Mouse (Mus musculus): ENCODE data around the gene Efemp2.

Efemp2 gene

GRCm38 (mm10) chr19:5473720-5474119, at the start of gene Efemp2:
Gene Efemp2, plus strand, starts transcription at chr19:5473954.
- DNase-seq = peak; percentile 84 to 92

- DNase-seq = peak; percentile 88 to 93
These were observed 49.5 kb upstream of the Efemp2 start for GRCm38 (mm10) chr19:5424092-5424781.

- peak; percentile 97 to 98 for DNase-seq
These were observed 48.7 kb upstream of the Efemp2 start, which contains the start of the genes Drap1 and AI837181 for GRCm38 (mm10) chr19:5424782-5425741. Gene Drap1, minus strand, starts transcription at chr19:5424979. Gene AI837181, plus strand, starts transcription at chr19:5425144.

DNA sequence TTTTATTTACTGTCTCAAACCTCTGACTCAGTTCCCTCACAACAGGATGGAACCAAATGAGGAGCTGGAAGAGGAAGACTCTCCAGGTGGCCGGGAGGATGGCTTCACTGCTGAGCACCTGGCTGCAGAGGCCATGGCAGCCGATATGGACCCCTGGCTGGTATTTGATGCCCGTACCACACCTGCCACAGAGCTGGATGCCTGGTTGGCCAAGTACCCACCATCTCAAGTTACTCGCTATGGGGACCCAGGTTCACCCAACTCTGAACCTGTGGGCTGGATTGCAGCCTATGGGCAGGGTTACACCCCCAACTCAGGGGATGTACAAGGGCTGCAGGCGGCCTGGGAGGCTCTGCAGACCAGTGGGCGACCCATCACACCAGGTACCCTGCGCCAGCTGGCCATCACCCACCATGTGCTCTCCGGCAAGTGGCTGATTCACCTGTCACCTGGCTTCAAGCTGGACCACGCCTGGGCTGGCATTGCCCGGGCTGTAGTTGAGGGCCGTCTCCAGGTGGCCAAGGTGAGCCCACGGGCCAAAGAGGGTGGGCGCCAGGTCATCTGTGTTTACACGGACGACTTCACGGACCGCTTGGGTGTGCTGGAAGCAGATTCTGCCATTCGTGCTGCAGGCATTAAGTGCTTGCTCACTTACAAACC, 47.7 kb upstream of the Efemp2 start:
- peak in 1 of 2 experiments; percentile 65 for DNase-seq

DNA sequence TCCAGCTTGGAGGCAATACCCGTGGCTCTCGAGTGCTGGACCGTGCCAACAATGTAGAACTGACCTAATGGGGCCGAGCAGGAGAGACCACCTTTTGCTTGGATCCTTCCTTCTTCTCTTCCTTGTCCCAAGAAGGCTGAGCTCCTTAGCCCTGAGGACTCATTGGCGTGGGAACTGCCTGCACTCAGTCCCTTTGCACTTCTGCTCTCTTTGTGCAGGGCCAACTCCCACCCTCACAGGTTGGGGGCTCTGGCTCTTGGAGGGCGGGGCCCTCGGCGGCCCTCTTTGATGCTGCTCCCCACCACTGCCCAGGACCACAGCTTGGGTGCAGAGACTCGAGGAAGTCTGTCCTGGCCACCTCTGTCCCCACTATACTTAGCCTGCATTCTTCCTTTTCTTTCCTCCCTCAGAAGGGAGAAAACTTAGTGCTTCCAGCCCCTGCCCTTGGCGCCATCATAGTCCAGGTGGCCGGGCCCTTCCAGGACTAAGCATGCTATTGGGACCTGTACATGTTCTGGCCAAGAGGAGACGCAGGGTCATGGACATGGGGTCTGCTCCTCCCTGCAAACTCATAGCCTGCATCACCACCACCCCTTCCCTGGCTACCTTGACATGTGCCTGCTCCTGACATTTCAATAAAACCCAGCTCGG, 47.0 kb upstream of the Efemp2 start:
- DNase-seq = no peak

GRCm38 (mm10) chr19:5428083-5428482, 45.7 kb upstream of the Efemp2 start:
- DNase-seq = peak in 1 of 2 experiments; percentile 56

DNA sequence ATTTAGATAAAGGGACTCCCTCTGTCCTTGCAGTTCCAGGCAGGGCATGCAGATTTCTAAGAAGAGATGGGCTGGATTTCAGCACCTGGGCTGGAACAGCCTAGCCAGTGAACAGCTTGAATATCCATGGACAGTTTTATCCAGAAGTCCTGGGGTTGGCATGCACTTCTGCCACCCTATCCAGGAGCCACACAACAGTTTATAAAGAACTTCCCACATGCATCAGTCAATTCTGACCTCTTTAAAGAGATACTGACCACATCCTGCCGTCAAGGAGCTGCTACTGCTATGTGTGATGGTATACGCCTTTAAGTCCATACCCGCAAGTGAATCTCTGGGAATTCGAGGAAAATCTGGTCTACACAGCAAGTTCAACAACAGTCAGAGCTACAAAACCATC, 44.5 kb upstream of the Efemp2 start:
- no peak for DNase-seq

DNA sequence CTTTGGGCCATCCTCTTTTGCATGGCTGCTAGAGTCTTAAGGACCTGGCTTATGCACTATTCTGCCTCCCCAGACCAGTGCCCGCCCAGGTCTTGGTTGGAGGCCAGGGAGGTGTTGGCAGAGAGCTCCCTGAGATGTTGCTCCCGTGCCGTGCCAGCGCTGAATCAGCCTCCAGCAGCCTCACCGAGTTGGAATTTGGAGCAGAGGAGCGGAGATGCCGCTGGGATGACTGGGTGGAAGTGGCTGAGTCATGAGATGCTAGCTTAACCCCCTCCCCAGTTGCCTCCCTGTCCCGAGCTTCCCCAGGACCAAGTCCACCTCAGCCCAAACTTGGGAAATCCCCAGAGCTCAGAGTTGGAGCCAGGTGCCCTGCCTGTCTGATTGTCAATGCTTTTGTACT, 43.9 kb upstream of the Efemp2 start:
- DNase-seq = peak; percentile 82 to 90

DNA sequence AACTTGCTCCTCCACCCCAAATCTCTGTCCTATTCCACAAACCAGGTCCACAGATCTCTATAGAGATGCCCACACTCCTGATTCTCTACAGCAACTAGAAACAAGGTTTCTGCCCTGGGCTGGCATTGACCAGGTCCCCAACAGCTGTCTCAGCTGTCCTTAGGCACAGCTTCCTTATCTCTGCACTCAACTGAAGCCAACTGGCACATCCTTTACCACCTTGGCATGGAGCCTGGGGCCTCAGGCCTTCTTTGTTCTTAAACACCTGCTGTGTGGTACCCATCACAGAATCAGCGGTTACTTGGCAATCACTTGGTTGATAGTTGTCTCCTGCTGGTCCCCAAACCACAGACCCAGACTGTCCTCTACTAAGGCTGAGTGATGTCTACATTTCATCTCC, 43.3 kb upstream of the Efemp2 start:
- no peak for DNase-seq

GRCm38 (mm10) chr19:5431911-5432464, 41.8 kb upstream of the Efemp2 start:
- no peak for DNase-seq

DNA sequence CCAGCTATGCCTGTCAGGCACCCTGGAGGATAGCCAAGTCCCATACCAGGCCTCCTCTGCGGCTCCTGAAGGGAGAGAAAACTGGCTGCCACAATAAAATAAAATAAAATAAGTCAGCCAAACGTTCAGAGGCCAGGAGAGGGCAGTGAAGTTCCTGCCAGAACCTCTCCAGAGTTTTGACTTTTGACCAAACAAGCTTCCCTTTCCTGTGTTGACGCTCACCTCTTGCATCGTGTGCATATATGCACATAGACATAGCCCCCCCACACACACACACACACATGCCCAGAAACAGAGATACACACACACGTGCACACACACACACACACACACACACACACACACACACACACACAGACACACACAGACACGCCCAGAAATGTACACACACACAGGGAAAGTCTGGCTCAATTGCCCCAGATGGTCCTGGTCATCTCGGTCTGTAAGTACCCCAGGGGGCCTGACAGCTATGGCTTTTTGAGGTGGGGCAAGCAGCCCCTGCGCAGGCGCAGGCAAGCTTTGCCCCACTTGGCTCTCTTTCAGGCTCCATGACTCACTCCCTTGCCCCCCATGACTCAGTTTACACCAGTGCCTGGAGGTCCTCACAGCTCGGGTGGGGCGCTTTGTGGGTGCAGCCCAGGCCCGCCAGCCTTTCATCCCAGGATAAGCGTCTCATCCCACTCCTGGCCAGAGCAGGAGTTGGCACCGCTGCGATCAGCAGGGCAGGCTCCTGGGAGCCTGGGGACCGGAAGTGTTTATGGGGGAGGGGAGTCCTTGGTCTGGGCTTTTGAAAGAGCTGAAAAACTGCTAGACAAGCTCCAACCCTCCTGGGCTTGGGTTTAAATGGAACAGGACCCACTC, 40.5 kb upstream of the Efemp2 start:
- DNase-seq = peak; percentile 75 to 78

- DNase-seq = no peak
These were observed 39.8 kb upstream of the Efemp2 start for GRCm38 (mm10) chr19:5433951-5434350.

DNA sequence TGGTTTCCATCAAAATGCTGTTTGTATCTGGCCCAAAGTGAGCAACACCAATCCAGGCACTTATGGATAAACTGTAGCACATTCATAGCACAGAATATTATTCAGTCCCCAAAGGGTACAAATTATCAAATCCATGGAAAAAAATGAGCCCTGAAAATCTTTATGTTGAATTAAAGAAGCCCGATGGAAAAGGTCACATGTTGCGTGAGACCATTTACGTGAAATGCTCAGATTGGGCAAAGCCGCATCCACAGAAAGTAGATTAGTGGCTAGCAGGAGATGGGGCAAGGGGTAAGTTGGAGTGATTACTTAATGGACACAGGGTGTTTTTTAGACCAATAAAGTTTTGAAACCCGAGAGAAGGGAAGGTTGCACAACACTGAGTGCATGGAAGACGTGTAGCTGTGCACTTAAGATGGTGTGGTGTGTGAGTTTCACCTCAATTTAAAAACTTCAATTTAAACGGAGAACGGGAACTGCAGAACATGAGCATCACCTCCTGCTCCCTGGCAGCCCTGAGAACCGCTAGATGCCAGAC, 29.3 kb upstream of the Efemp2 start:
- DNase-seq = no peak

- DNase-seq = peak; percentile 44 to 71
These were observed 28.8 kb upstream of the Efemp2 start for GRCm38 (mm10) chr19:5444954-5445353.

GRCm38 (mm10) chr19:5445747-5446146, 28.0 kb upstream of the Efemp2 start:
- DNase-seq = no peak

GRCm38 (mm10) chr19:5447515-5448353, 26.0 kb upstream of the Efemp2 start, which contains the start of gene Fosl1:
Gene Fosl1, plus strand, starts transcription at chr19:5447547.
- DNase-seq = peak; percentile 67 to 82

GRCm38 (mm10) chr19:5448354-5449150, 25.2 kb upstream of the Efemp2 start:
- peak in 1 of 2 experiments; percentile 42 for DNase-seq

GRCm38 (mm10) chr19:5449673-5450072, 24.1 kb upstream of the Efemp2 start:
- DNase-seq = no peak

- DNase-seq = no peak
These were observed 22.0 kb upstream of the Efemp2 start for GRCm38 (mm10) chr19:5451766-5452165.
